Mouse (Mus musculus): ENCODE measurements around the gene Ninl. TPM values are rescaled to one million over a fixed set of nuclear protein-coding genes. Genes with fewer than 3 reads are reported as not detected.

Gene Ninl
- polyA plus RNA-seq, 1 experiment = 18.5 TPM

- WGBS = 55% methylated on average over 5 of the region's 5 CpGs
- H3K4me3 ChIP-seq (replicated peaks; ENCODE audit: control insufficient read depth, low read depth, low read length) = no peak overlapping the region
- H3K27ac ChIP-seq (ENCODE audit: control insufficient read depth, insufficient read depth, low read depth, low read length, poor library complexity) = no peak overlapping the region
- TF ChIP-seq POLR2A (IDR thresholded peaks at IDR 0.05; ENCODE audit: borderline replicate concordance, control insufficient read depth, low read depth, low read length) (no peak), CTCF (IDR thresholded peaks at IDR 0.05; ENCODE audit: control insufficient read depth, insufficient read depth, low read length) (no peak)
- no peaks in the 10 kb centered on the region for H3K4me1 ChIP-seq (ENCODE audit: control insufficient read depth, insufficient read depth, low read length)
Observed at GRCm38 (mm10) chr2:150976871-150977270, 62.3 kb downstream of the Ninl start.

- WGBS = 84% methylated on average over 8 of the region's 8 CpGs
- H3K4me3 ChIP-seq (replicated peaks; ENCODE audit: control insufficient read depth, low read depth, low read length) = no peak overlapping the region
- no peak overlapping the region for H3K27ac ChIP-seq (ENCODE audit: control insufficient read depth, insufficient read depth, low read depth, low read length, poor library complexity)
- no peak for TF ChIP-seq CTCF (IDR thresholded peaks at IDR 0.05; ENCODE audit: control insufficient read depth, insufficient read depth, low read length)
- no peak for TF ChIP-seq POLR2A (IDR thresholded peaks at IDR 0.05; ENCODE audit: borderline replicate concordance, control insufficient read depth, low read depth, low read length)
- no peaks in the 10 kb centered on the region for H3K4me1 ChIP-seq (ENCODE audit: control insufficient read depth, insufficient read depth, low read length)
Observed at GRCm38 (mm10) chr2:150973401-150974115, 65.6 kb downstream of the Ninl start.

- Histone ChIP-seq H3K4me3 (replicated peaks; ENCODE audit: control insufficient read depth, low read depth, low read length) (no peak overlapping the region), H3K27ac (ENCODE audit: control insufficient read depth, insufficient read depth, low read depth, low read length, poor library complexity) (no peak overlapping the region), H3K4me1 (ENCODE audit: control insufficient read depth, insufficient read depth, low read length) (no peaks in the 10 kb centered on the region)
- WGBS = 89% methylated on average over 3 of the region's 3 CpGs
- TF ChIP-seq CTCF (IDR thresholded peaks at IDR 0.05; ENCODE audit: control insufficient read depth, insufficient read depth, low read length) = no peak
- no peak for TF ChIP-seq POLR2A (IDR thresholded peaks at IDR 0.05; ENCODE audit: borderline replicate concordance, control insufficient read depth, low read depth, low read length)
Observed at GRCm38 (mm10) chr2:150972681-150973080, 66.5 kb downstream of the Ninl start.

GRCm38 (mm10) chr2:150971856-150972255 is 67.3 kb downstream of the Ninl start:
- H3K4me1 ChIP-seq (ENCODE audit: control insufficient read depth, insufficient read depth, low read length) = no peaks in the 10 kb centered on the region
- H3K27ac ChIP-seq (ENCODE audit: control insufficient read depth, insufficient read depth, low read depth, low read length, poor library complexity) = no peak overlapping the region
- no peak for TF ChIP-seq CTCF (IDR thresholded peaks at IDR 0.05; ENCODE audit: control insufficient read depth, insufficient read depth, low read length)
- TF ChIP-seq POLR2A (IDR thresholded peaks at IDR 0.05; ENCODE audit: borderline replicate concordance, control insufficient read depth, low read depth, low read length) = no peak
- WGBS = 90% methylated on average over 7 of the region's 7 CpGs
- H3K4me3 ChIP-seq (replicated peaks; ENCODE audit: control insufficient read depth, low read depth, low read length) = no peak overlapping the region

- H3K27ac ChIP-seq (ENCODE audit: control insufficient read depth, insufficient read depth, low read depth, low read length, poor library complexity) = no peak overlapping the region
- TF ChIP-seq POLR2A (IDR thresholded peaks at IDR 0.05; ENCODE audit: borderline replicate concordance, control insufficient read depth, low read depth, low read length) (no peak), CTCF (IDR thresholded peaks at IDR 0.05; ENCODE audit: control insufficient read depth, insufficient read depth, low read length) (no peak)
- WGBS = 92% methylated on average over 2 of the region's 2 CpGs
- H3K4me1 ChIP-seq (ENCODE audit: control insufficient read depth, insufficient read depth, low read length) = no peaks in the 10 kb centered on the region
- no peak overlapping the region for H3K4me3 ChIP-seq (replicated peaks; ENCODE audit: control insufficient read depth, low read depth, low read length)
Observed at GRCm38 (mm10) chr2:150969231-150969630, 70.0 kb downstream of the Ninl start.

- TF ChIP-seq CTCF (IDR thresholded peaks at IDR 0.05; ENCODE audit: control insufficient read depth, insufficient read depth, low read length) = no peak
- TF ChIP-seq POLR2A (IDR thresholded peaks at IDR 0.05; ENCODE audit: borderline replicate concordance, control insufficient read depth, low read depth, low read length) = no peak
- Histone ChIP-seq H3K27ac (ENCODE audit: control insufficient read depth, insufficient read depth, low read depth, low read length, poor library complexity) (no peak overlapping the region), H3K4me1 (ENCODE audit: control insufficient read depth, insufficient read depth, low read length) (no peaks in the 10 kb centered on the region), H3K4me3 (replicated peaks; ENCODE audit: control insufficient read depth, low read depth, low read length) (no peak overlapping the region)
- WGBS = 91% methylated on average over 2 of the region's 2 CpGs
Observed at GRCm38 (mm10) chr2:150967491-150967890, 71.7 kb downstream of the Ninl start.

GRCm38 (mm10) chr2:150965951-150966350 is 73.2 kb downstream of the Ninl start:
- 85% methylated on average over 10 of the region's 10 CpGs for WGBS
- Histone ChIP-seq H3K27ac (ENCODE audit: control insufficient read depth, insufficient read depth, low read depth, low read length, poor library complexity) (no peak overlapping the region), H3K4me3 (replicated peaks; ENCODE audit: control insufficient read depth, low read depth, low read length) (no peak overlapping the region), H3K4me1 (ENCODE audit: control insufficient read depth, insufficient read depth, low read length) (no peaks in the 10 kb centered on the region)
- TF ChIP-seq POLR2A (IDR thresholded peaks at IDR 0.05; ENCODE audit: borderline replicate concordance, control insufficient read depth, low read depth, low read length) (no peak), CTCF (IDR thresholded peaks at IDR 0.05; ENCODE audit: control insufficient read depth, insufficient read depth, low read length) (no peak)

- H3K4me3 ChIP-seq (replicated peaks; ENCODE audit: control insufficient read depth, low read depth, low read length) = no peak overlapping the region
- 80% methylated on average over 3 of the region's 3 CpGs for WGBS
- no peak overlapping the region for H3K27ac ChIP-seq (ENCODE audit: control insufficient read depth, insufficient read depth, low read depth, low read length, poor library complexity)
- no peaks in the 10 kb centered on the region for H3K4me1 ChIP-seq (ENCODE audit: control insufficient read depth, insufficient read depth, low read length)
- no peak for TF ChIP-seq CTCF (IDR thresholded peaks at IDR 0.05; ENCODE audit: control insufficient read depth, insufficient read depth, low read length)
- no peak for TF ChIP-seq POLR2A (IDR thresholded peaks at IDR 0.05; ENCODE audit: borderline replicate concordance, control insufficient read depth, low read depth, low read length)
Observed at GRCm38 (mm10) chr2:150964641-150965040, 74.5 kb downstream of the Ninl start.

All from bone marrow, adult 2 months (tissue).